Mouse (Mus musculus): ENCODE measurements around the gene Orai1. TPM values are rescaled to one million over a fixed set of nuclear protein-coding genes. Genes with fewer than 3 reads are reported as not detected.
"Not testable (repeated sequence)": the region's sequence is repeated elsewhere in the genome, so short reads cannot be mapped to it uniquely, and the experiment has no call there.

Gene Orai1
- 11.7 and 13.4 TPM in 2 replicates for total RNA-seq (2021)
- long read RNA-seq, transcript Orai1-202 (2 exons, 1,875 nt): major isoform, 29 of 31 reads
- long read RNA-seq, partial matches to known transcripts: 0 of 31 reads
- long read RNA-seq, other reads (novel, unspliced or antisense): 2 of 31 reads

- DNase-seq: peak; percentile 97
These were observed at the start of gene Orai1 for GRCm38 (mm10) chr5:123014753-123015701. Orai1 (plus strand) TSS chr5:123015074.

GRCm38 (mm10) chr5:122965427-122965826 lies 49.4 kb upstream of the Orai1 start:
- no peak for DNase-seq

- peak; percentile 76 for DNase-seq
These were observed 46.6 kb upstream of the Orai1 start for GRCm38 (mm10) chr5:122968322-122968721.

GRCm38 (mm10) chr5:122970056-122970455 lies 44.8 kb upstream of the Orai1 start:
- DNase-seq: no peak

GRCm38 (mm10) chr5:122971438-122971837 lies 43.4 kb upstream of the Orai1 start:
- no peak for DNase-seq

- DNase-seq: no peak
These were observed 42.8 kb upstream of the Orai1 start for GRCm38 (mm10) chr5:122972116-122972515.

GRCm38 (mm10) chr5:122974701-122975100 lies 40.2 kb upstream of the Orai1 start:
- not testable (repeated sequence) for DNase-seq

GRCm38 (mm10) chr5:122978970-122979369 lies 35.9 kb upstream of the Orai1 start:
- DNase-seq: no peak

GRCm38 (mm10) chr5:122984483-122984882 lies 30.4 kb upstream of the Orai1 start:
- no peak for DNase-seq

GRCm38 (mm10) chr5:122985276-122985675 lies 29.6 kb upstream of the Orai1 start:
- DNase-seq: no peak

- no peak for DNase-seq
These were observed 28.8 kb upstream of the Orai1 start for GRCm38 (mm10) chr5:122986091-122986493.

GRCm38 (mm10) chr5:122987211-122988020 lies 27.5 kb upstream of the Orai1 start:
- DNase-seq: peak; percentile 38

- DNase-seq: peak; percentile 54
These were observed 26.7 kb upstream of the Orai1 start for GRCm38 (mm10) chr5:122988021-122988751.

- DNase-seq: peak; percentile 73
These were observed 25.8 kb upstream of the Orai1 start for GRCm38 (mm10) chr5:122989001-122989525.

GRCm38 (mm10) chr5:122989551-122990330 lies 25.1 kb upstream of the Orai1 start, which contains the start of gene Kdm2b:
Kdm2b (minus strand) TSS chr5:122989823.
- peak; percentile 14 for DNase-seq

- no peak for DNase-seq
These were observed 24.3 kb upstream of the Orai1 start for GRCm38 (mm10) chr5:122990411-122991160.

- no peak for DNase-seq
These were observed 23.4 kb upstream of the Orai1 start for GRCm38 (mm10) chr5:122991350-122992004.

GRCm38 (mm10) chr5:122993811-122994210 lies 21.1 kb upstream of the Orai1 start:
- no peak for DNase-seq

- peak; percentile 80 for DNase-seq
These were observed 20.5 kb upstream of the Orai1 start for GRCm38 (mm10) chr5:122994303-122994846.
